In genomic region chr11:30508178-30508577, GRCm38 (mm10) we compare ENCODE assay signal across 20 mouse cellular contexts. TPM values are rescaled to one million over a fixed set of nuclear protein-coding genes. Genes with fewer than 3 reads are reported as not detected.
DNase-seq lines count a peak whose midpoint lies in the region; ATAC-seq and TF ChIP-seq lines count a peak whose summit lies in the region.
"Had no signal": no experiment of that assay in that cellular context is flagged by ENCODE, and none has a peak within 500 bp of the region (broad histone marks: within the 10 kb centered on the region; RNA-seq: fewer than 3 reads in every experiment).

No protein-coding gene starts in this region.

- H3K4me1 ChIP-seq in cerebellum, adult 2 months (ENCODE audit: control insufficient read depth, insufficient read depth, low read length) = no peaks in the 10 kb centered on the region; the same call in 1 of the 2 replicates
- no peaks in the 10 kb centered on the region for H3K4me1 ChIP-seq in forebrain, embryonic 16.5 days (replicated peaks; ENCODE audit: control insufficient read depth, insufficient read depth, low read length)
- H3K4me1 ChIP-seq: heart, embryonic 13.5 days; limb, embryonic 12.5 days; liver, embryonic 13.5 days; lung, embryonic 15.5 days; midbrain, embryonic 13.5 days had no signal

- peak; percentile 6 for DNase-seq in layer of hippocampus, adult 9-11 months
- no peak for DNase-seq in layer of hippocampus, adult 9-10 months (ENCODE audit: low spot score)
- peak; percentile 33 to 84 for DNase-seq in cerebellum, adult 2 months
- no peak for DNase-seq in kidney, adult 11 months
- no peak for DNase-seq in urinary bladder, adult 2 months (ENCODE audit: low spot score)
- DNase-seq: heart, postnatal 36 days; liver, embryonic 13.5 days; right cerebral cortex, adult 18-20 months had no signal

- no peak for TF ChIP-seq POLR2A in cerebellum, adult 2 months (IDR thresholded peaks at IDR 0.05; ENCODE audit: borderline replicate concordance, insufficient read depth, low read length)

- no peak overlapping the region for H3K27ac ChIP-seq in cerebellum, adult 2 months (ENCODE audit: insufficient read depth, low read length)
- no peak overlapping the region for H3K27ac ChIP-seq in forebrain, embryonic 16.5 days (ENCODE audit: low read length)
- H3K27ac ChIP-seq: heart, embryonic 13.5 days; limb, embryonic 12.5 days; liver, embryonic 13.5 days; lung, embryonic 15.5 days; midbrain, embryonic 13.5 days had no signal

- no peak overlapping the region for H3K4me2 ChIP-seq in forebrain, embryonic 16.5 days (ENCODE audit: low read length)
- H3K4me2 ChIP-seq: heart, embryonic 13.5 days; limb, embryonic 12.5 days; liver, embryonic 13.5 days; lung, embryonic 15.5 days; midbrain, embryonic 13.5 days had no signal

- no peaks in the 10 kb centered on the region for H3K27me3 ChIP-seq in cerebellum, adult 2 months (ENCODE audit: control insufficient read depth, insufficient read depth, low read length)
- H3K27me3 ChIP-seq in forebrain, embryonic 16.5 days (replicated peaks; ENCODE audit: control insufficient read depth, insufficient read depth, low read length) = no peaks in the 10 kb centered on the region
- H3K27me3 ChIP-seq: heart, embryonic 13.5 days; limb, embryonic 12.5 days; liver, embryonic 13.5 days; lung, embryonic 15.5 days; midbrain, embryonic 13.5 days had no signal

- no peak overlapping the region for H3K9ac ChIP-seq in forebrain, embryonic 16.5 days (replicated peaks; ENCODE audit: low read depth, low read length)
- H3K9ac ChIP-seq: heart, embryonic 13.5 days; limb, embryonic 12.5 days; liver, embryonic 13.5 days; lung, embryonic 15.5 days; midbrain, embryonic 13.5 days had no signal

- H3K9me3 ChIP-seq in forebrain, embryonic 16.5 days (ENCODE audit: control insufficient read depth, low read length) = no peaks in the 10 kb centered on the region
- H3K9me3 ChIP-seq: heart, embryonic 13.5 days; limb, embryonic 12.5 days; liver, embryonic 13.5 days; lung, embryonic 15.5 days; midbrain, embryonic 13.5 days had no signal

- no peak for TF ChIP-seq CTCF in cerebellum, adult 2 months (IDR thresholded peaks at IDR 0.05; ENCODE audit: borderline replicate concordance, insufficient read depth, low read depth, low read length)

- no peak overlapping the region for H3K4me3 ChIP-seq in cerebellum, adult 2 months (replicated peaks; ENCODE audit: insufficient read depth, low read depth, low read length)
- no peak overlapping the region for H3K4me3 ChIP-seq in forebrain, embryonic 16.5 days (replicated peaks; ENCODE audit: low read length)
- H3K4me3 ChIP-seq: erythroblast, embryonic 14.5 days; heart, embryonic 13.5 days; limb, embryonic 12.5 days; liver, embryonic 13.5 days; lung, embryonic 15.5 days; midbrain, embryonic 13.5 days had no signal

- peak; percentile 99 for ATAC-seq in cerebellum, adult (ENCODE audit: insufficient number of reproducible peaks, low FRiP score, low TSS enrichment)
- peak; percentile 89 for ATAC-seq in forebrain, embryonic 16.5 days
- ATAC-seq: midbrain, embryonic 13.5 days had no signal

- WGBS in cerebellum, adult 2 months = 13% methylated on average over 4 of the region's 4 CpGs
- WGBS in forebrain, embryonic 16.5 days = 65% methylated on average over 4 of the region's 4 CpGs

- H3K36me3 ChIP-seq in forebrain, embryonic 16.5 days (ENCODE audit: control insufficient read depth, insufficient read depth) = no peaks in the 10 kb centered on the region
- H3K36me3 ChIP-seq: limb, embryonic 12.5 days; liver, embryonic 13.5 days; lung, embryonic 15.5 days; midbrain, embryonic 13.5 days had no signal

RNA-seq across cellular contexts. Expression of gene 4930505A04Rik, which starts 36.6 kb away (rescaled TPM):
- 0.13 and 0.20 TPM in 2 replicates for polyA plus RNA-seq in cerebellum, adult 2 months (2012; rRNA removed)
- polyA plus RNA-seq in forebrain, embryonic 16.5 days (2015; fragmentation: Nextera tagmentation; extraction: Ambion mirVana) = 0.32 TPM in 1 of 2 replicates, not detected in the other
- 0.66 and 0.74 TPM in 2 replicates for polyA plus RNA-seq in urinary bladder, adult 2 months (2012; rRNA removed)
- polyA plus RNA-seq: embryonic facial prominence, embryonic 11.5 days; erythroblast, embryonic 14.5 days; heart, embryonic 13.5 days; intestine, embryonic 14.5 days; kidney, embryonic 16.5 days; limb, embryonic 12.5 days; liver, embryonic 13.5 days; lung, embryonic 15.5 days; midbrain, embryonic 13.5 days; spleen, adult 2 months; thymus, postnatal 0 days had no signal

Comparison
In these comparisons a context has a peak if more than half of its experiments do, and no peak if none do; other contexts are left out.
1. DNase-seq: peak in layer of hippocampus, adult 9-11 months (single experiment) and cerebellum, adult 2 months (2 of 2); none in layer of hippocampus, adult 9-10 months (single experiment), kidney, adult 11 months (single experiment) and urinary bladder, adult 2 months (single experiment).